Mouse (Mus musculus) forelimb bud, embryonic 11.5 days (tissue): Measurements from ENCODE around the gene Olfr310.

Source experiments
- DNase-seq: peaks from one replicate; pipeline ENCODE4 v3.0.0-alpha.2; 2012; ENCODE audit warnings: low read depth, low spot score

Gene Olfr310

DNA sequence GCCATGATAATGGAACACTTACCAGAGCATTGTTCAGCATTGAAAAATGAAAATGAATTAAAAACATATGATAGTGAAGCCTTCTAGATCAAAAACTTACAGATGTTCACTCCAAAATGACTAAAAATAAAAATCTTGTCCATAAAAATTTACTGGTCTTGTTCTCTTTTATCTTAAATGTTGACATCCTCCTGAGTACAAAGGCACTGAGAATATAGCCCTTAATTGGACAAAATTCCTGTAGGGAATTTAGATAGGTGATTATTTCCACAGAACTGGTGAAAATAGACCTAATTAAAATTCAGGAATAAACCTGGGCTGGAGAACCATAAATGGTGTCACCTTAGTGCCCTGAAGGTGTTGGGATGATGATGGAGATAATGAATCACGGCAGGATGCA, at the start of gene Olfr310:
Gene Olfr310 (minus strand): TSS at position 101 of the 400 bp plus-strand sequence.
- DNase-seq = no peak

- DNase-seq = no peak
Measured at GRCm38 (mm10) chr7:86325530-86325929, 48.6 kb upstream of the Olfr310 start, which contains the start of gene Olfr308. Gene Olfr308 (minus strand): TSS chr7:86325630.

- no peak for DNase-seq
Measured at GRCm38 (mm10) chr7:86321323-86321722, 44.4 kb upstream of the Olfr310 start.

DNA sequence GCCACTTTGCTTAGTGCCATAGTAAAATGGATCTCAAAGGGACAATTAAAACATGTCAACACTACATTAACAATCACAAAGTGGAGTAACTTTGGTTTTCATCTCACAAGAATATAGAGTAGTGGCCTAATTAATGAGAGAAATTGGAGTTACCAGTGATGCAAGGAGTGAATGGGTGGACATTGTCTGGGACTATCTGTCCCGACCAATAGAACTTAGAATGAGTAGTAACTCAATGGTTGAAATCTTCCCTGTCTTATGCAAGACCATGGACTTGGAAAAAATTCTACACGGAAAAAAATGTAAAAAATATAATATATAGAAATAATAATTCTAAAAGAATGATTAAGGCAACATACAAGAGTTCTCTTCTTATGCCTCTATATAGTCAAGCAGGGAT, 36.6 kb upstream of the Olfr310 start, which contains the start of gene Olfr309:
Gene Olfr309 (minus strand): TSS at position 101 of the 400 bp plus-strand sequence.
- no peak for DNase-seq

- DNase-seq = no peak
Measured at GRCm38 (mm10) chr7:86246208-86246607, 30.8 kb downstream of the Olfr310 start, which contains the start of gene Vmn2r76. Gene Vmn2r76 (minus strand): TSS chr7:86246308.
